Mouse (Mus musculus) layer of hippocampus, adult 2 months (tissue): ENCODE measurements around the gene Cldn18. TPM values are rescaled to one million over a fixed set of nuclear protein-coding genes. Genes with fewer than 3 reads are reported as not detected.

Source experiments
- DNase-seq, 2 experiments: peaks; one replicate each; pipeline ENCODE4 v3.0.0; 2022; ENCODE audit warnings: low spot score in 2 of 2
- H3K27ac ChIP-seq: fragments of 200-600 bp; 2 replicates; pipeline ENCODE4 v1.8.1; 2022
- H3K4me3 ChIP-seq: fragments of 200-600 bp; 2 replicates; pipeline ENCODE4 v1.8.1; 2022; ENCODE audit warnings: mild to moderate bottlenecking
- CTCF ChIP-seq: fragments of 200-600 bp; conservative IDR thresholded peaks from 2 replicates; pipeline ENCODE4 v1.8.1; 2022; ENCODE audit warnings: antibody characterized with exemption, mild to moderate bottlenecking, moderate library complexity
- long read RNA-seq, 2 experiments: library from polyadenylated mRNA; stranded (forward); transcript quantifications; one replicate each; pipeline ENCODE4 v2.0.0; 2021; ENCODE audit warnings: borderline mapping rate in 2 of 2
- total RNA-seq, 2 experiments: library from RNA; stranded (reverse); gene quantifications; 2 replicates each; pipeline ENCODE4 v1.2.3; 2021

Gene Cldn18
- total RNA-seq = not detected
- long read RNA-seq, experiment 1 = 0 reads
- long read RNA-seq, experiment 2 = 0 reads

DNA sequence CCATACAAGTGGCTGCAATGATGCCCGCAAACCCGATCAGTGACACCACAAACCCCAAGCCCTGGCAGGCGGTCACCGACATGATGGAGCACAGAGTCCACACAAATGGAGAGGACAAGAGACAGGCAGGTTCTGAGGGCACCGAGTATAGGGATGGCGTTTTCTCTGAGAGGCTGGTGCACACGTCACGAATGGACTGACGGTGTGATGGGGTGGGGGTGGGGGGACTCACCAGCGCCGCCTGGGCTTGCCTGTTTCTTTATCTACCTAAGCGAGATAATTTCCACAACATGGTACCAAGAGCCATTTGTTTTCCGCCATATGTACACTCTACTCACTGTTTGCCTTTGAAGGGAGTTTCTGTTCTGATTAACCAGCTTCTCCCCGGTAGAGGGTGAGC lies at the start of gene Cldn18:
Gene Cldn18, minus strand, starts transcription at position 134 of the 400 bp plus-strand sequence.
- no peak for TF ChIP-seq CTCF
- H3K27ac ChIP-seq = no peak within 1 kb of the TSS
- H3K4me3 ChIP-seq = no peak within 1 kb of the TSS
- no peak for DNase-seq

DNA sequence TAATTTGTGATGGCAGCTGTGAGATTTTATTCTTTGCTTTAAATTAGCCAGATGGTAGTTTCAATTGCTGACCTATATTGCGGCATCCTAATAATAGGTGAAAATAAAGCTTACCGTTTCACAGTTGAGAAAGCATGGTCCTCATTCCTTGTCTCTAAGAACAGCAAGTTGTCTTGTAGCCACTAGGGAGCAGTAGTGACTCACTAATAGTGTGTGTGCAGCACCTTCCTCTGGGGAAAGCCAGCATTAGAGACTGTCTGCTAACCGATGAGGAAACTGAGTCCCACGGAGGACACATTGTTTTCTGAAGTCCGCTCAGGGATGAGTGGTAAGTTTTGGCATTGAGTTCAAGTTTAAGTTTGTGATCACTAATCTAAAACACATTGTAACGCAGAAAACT lies 46.5 kb upstream of the Cldn18 start:
- DNase-seq = peak; percentile 18 to 32
- Histone ChIP-seq H3K4me3 (no peak overlapping the region), H3K27ac (no peak overlapping the region)
- peak; percentile 85 for TF ChIP-seq CTCF

DNA sequence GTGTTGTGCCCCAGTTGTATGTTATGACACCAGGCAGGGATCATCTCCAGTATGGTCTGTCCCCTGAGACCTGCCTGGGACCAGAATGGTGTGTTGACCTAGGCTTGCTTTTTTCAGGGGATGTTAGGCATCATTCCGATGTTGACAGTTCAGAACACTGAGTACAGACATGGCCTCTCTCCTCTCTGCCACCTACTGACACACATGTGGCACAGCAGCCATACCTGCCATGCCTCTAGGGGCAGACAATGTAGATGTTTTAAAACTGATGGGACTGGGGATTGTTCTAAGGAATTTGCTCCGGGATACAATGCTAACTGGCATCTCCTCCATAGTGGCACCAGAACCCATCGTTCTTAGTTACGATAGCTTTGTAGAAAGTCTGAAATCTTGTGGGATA lies 33.2 kb upstream of the Cldn18 start:
- no peak overlapping the region for H3K27ac ChIP-seq
- no peak for DNase-seq
- H3K4me3 ChIP-seq = no peak overlapping the region
- peak; percentile 62 for TF ChIP-seq CTCF

DNA sequence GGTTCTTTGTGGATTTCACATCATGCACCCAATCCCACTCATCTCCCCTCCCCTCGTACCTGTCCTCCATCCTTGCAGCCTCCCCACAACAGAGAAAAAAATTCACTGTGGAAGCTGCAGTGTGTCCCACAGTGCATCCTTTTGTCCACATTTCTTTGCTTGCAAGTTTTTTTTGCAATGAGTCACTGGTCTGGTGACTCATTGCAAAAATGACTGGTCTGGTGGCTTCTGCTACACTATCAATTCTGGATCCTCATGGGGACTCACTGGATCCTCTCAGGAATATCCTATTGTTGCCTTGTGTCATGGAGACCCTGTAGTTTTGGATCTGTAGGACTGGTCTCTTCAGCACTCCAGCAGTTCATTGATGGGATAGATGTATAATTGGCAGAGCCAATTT lies 31.2 kb upstream of the Cldn18 start:
- TF ChIP-seq CTCF = no peak

DNA sequence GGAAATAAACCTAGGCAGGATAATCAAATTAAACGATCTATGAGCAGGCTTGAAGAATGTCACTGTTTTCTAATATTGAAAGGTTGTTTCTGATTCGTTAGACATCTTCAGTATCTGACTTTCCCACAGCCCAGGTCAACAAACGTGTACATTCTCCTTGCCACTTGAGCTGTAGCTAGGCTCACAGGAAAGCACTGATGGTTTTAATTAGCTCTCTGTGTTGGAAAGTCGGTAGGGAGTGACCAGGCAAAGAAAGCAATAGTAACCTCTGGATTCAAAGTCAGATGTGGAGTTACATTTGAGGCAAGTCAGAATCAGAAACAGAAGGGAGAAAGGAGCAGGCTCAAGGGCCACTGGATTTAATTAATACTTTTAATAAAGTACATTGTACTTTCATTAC lies 30.7 kb upstream of the Cldn18 start:
- Histone ChIP-seq H3K27ac (no peak overlapping the region), H3K4me3 (no peak overlapping the region)
- no peak for TF ChIP-seq CTCF
- DNase-seq = no peak

More for the DNA sequence above, 31.2 kb upstream of the Cldn18 start:
- no peak overlapping the region for H3K4me3 ChIP-seq
- DNase-seq = no peak
- H3K27ac ChIP-seq = no peak overlapping the region

DNA sequence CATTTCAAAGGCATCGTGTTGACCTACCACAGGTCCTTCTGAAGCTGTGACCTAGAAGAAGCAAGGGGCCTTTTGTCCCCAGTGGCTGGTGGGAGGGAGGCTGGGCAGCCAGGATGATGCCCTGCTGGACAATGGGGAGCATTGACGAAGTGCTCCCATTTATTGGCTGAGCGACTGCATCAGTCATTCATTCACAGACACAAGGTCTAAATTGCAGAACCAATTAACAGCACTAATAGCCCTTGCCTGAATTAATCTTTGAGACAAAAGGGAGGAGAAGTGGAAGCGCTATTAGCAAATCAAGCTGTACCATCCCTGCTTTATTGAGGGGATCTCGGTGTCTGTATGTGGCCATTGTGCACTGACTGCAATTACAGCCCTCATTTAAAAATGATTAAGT lies 27.5 kb upstream of the Cldn18 start:
- Histone ChIP-seq H3K4me3 (no peak overlapping the region), H3K27ac (peak overlapping the region; percentile 46; the same call in 1 of the 2 replicates)
- peak; percentile 64 for TF ChIP-seq CTCF
- DNase-seq = peak; percentile 36 to 56

DNA sequence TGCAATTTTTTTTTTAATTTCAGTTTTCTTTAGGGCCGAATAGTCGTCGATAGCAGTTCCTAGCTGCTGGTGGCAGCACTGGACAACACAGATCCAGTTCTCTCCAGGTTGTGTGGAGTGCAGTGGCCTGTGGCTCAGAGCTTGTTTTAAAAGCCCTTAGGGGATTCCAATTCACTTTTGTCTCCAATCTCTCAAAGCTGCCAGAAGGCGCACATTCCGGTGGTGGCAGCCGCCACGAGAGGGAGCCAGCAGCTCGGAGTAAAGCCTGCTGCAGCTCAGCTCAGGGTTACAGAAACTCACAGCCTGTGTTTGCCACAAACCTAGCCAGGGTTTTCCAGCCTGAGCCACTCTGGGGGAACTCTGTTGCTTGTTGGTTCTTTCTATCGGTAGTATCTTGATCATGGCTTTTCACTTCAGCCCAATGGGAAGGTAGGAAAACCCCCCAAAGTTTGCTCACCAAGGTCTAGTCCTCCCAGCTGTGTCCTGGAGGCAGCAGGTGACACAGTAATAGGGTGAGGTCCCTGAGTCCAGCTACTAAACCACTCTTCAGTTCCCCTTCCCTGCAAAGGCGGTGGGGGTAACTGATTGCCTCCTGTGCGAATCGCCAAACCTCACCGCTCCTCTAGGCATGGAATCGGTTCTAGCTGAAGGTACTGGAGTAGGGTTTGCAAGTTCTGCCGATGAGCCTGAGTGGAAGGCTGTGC lies 13.0 kb upstream of the Cldn18 start:
- no peak overlapping the region for H3K4me3 ChIP-seq
- peak; percentile 86 for TF ChIP-seq CTCF
- no peak overlapping the region for H3K27ac ChIP-seq
- DNase-seq = peak; percentile 75 to 80

DNA sequence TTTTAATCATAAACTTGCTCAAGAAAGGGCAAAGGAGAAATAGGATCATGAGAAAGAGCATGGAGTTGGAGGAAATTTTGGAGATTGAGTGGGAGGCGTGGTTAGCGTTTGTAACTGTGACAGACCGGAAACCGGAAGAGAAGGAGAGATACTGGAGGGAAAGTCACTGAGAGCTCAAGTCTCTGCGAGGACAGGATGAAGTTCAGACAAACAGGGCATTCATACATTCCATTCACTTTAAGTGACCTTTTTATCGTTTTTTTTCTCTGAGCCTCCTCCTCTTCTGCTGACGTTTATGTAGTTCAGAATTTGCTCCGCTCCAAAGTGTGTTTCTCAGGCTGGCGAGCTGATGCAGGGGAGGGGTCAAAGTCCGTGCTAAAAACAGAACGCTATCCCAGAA lies 10.8 kb upstream of the Cldn18 start:
- TF ChIP-seq CTCF = no peak
- no peak for DNase-seq
- H3K27ac ChIP-seq = no peak overlapping the region
- no peak overlapping the region for H3K4me3 ChIP-seq

DNA sequence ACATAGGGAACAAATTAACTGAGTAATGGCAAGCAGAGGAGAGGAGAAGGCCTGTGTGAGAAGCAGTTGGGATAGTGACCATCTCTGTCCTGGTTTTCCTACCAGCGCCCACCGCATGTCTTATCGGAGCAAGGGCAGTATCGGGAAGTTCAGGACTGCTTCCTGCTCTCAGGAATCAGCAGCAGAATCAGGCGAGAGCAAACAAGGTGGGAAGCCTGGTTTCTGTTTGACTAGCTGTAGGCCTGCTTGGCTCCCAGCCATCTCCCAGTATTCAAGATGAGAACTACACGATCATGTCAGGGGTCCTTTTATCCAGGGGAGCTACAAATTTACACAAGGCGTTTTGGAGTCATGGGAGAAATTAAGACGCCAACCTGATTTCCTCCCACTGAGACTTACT lies 8.2 kb upstream of the Cldn18 start:
- TF ChIP-seq CTCF = no peak
- no peak overlapping the region for H3K27ac ChIP-seq
- DNase-seq = no peak
- no peak overlapping the region for H3K4me3 ChIP-seq

DNA sequence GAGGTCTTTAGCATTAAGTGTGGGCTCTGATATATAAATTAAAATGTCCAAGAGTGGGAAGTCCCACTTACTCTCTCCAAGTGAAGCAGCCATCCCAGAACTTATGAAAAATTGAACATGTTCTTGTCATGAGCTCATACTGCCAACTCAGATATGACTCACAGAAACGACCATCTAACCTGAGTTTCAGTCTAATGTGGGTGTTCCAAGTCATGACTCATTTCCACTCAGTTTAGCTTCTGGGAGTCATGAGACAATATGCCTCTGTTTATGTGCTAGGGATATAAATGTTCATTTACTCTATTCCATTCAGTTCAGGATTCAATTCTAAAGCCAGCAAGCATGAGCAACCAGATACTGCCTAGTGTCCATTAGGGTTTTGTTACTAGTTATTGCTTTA lies 2.9 kb upstream of the Cldn18 start:
- H3K27ac ChIP-seq = no peak overlapping the region
- no peak overlapping the region for H3K4me3 ChIP-seq
- DNase-seq = peak in 1 of 2 experiments; percentile 35
- no peak for TF ChIP-seq CTCF

DNA sequence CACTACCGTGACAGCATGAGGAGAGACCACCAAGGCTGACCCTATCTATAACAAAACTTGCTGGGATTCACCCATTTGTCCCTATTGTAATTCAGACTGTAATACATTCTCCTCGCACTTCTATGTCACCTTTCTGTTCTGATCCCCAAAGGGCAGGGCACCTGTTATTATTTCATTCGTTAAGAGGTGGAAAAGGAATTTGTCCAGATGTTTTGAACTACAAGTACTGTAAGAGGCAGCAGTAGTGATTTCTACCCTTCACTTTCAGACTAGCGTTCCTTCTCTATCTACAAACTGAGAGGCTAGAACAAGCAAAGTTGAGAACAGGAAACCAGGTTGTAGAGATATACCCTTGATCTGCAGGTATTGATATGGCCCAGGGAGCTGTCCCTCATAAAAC lies 6.8 kb downstream of the Cldn18 start:
- no peak for DNase-seq
- Histone ChIP-seq H3K27ac (no peak overlapping the region), H3K4me3 (no peak overlapping the region)
- TF ChIP-seq CTCF = no peak

DNA sequence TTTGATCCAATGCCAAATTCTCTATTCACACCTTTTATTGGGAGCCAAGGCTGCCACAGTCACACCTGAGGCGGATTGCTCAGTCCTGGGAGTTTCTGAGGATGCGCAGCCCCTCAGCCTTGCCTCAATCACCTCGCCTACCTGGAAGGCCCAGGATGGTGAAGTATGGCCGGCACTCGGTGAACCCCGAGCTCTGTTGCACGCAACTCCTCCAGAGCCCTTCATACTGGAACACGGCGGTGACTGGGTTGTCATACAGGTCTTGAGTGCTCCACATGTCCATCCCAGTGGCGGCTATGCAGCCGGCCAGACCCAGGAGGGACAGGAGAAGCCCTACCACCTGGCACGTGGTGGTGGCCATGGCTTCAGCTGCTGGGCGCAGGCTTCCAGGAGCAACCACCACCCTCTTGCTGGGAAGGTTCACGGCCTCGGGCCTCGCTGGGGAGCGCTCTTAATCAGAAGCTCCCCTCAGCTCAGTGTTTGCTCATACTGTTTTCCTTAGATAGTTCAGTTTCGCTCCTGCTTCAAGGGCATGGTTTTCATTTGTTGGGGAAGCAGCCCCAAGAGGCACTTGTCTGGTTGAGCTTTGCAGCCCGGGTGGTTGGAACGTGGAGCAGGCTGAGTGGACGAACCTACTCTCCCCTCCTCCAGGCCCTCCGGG lies 7.3 kb downstream of the Cldn18 start:
- no peak overlapping the region for H3K4me3 ChIP-seq
- DNase-seq = no peak
- TF ChIP-seq CTCF = no peak
- H3K27ac ChIP-seq = no peak overlapping the region

DNA sequence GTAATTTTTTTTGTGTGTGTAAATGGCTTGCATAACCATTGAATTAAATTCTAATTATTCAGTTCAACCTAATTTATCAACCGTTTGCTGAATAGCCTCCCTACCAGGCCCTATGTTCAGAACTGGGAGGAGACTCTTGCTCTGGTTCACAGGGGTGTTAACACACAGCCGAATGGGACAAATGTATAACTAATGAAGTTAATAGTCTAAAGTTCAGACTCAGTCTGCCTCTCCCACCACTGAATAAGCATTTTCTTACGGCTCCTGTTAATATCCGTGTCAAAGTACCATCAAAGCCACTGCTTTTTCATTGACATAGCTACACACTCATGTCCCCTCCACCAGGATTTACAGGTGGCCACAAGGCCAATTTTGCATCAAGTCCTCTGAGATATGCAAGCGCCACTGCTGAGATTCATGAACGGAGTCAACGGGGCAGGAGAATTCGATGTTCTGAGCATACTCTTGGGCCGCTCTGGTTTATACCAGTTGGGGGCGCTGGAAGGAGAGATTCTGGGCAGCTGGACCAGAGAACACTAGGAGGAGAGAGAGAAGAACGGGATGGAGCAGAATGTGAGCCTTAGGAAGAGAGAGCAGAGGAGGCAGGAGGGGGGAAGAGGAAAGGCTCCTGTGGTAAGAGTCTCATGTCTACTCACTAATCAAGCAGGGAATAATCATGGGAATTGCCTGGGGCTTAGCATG lies 9.5 kb downstream of the Cldn18 start:
- Histone ChIP-seq H3K27ac (no peak overlapping the region), H3K4me3 (no peak overlapping the region)
- TF ChIP-seq CTCF = no peak
- no peak for DNase-seq
